Mouse (Mus musculus): ENCODE results near the gene Tnfrsf11a. TPM values are rescaled to one million over a fixed set of nuclear protein-coding genes. Genes with fewer than 3 reads are reported as not detected.

Gene Tnfrsf11a
- polyA plus RNA-seq, 1 experiment from 2014 or later: 0.35 TPM

Other genes starting within 250 kb of the Tnfrsf11a start
- 12.8 and 14.9 TPM in 2 replicates for gene Pign, start 117.0 kb upstream of the Tnfrsf11a start, polyA plus RNA-seq (2016; fragmentation: Nextera tagmentation; extraction: Ambion mirVana)
- gene Relch, start 116.9 kb upstream of the Tnfrsf11a start, polyA plus RNA-seq (2016; fragmentation: Nextera tagmentation; extraction: Ambion mirVana): 21.4 and 21.8 TPM in 2 replicates
- 1.8 and 2.4 TPM in 2 replicates for gene Zcchc2, start 209.7 kb downstream of the Tnfrsf11a start, polyA plus RNA-seq (2016; fragmentation: Nextera tagmentation; extraction: Ambion mirVana)